Mouse (Mus musculus) spleen, postnatal 14 days (tissue): ENCODE measurements around the gene Lrrc26.

Experiments
- DNase-seq, 2 experiments: peaks; one replicate each; pipeline ENCODE4 v3.0.0; 2021 to 2022; ENCODE audit warnings: low spot score in 2 of 2

The Lrrc26 gene

DNA sequence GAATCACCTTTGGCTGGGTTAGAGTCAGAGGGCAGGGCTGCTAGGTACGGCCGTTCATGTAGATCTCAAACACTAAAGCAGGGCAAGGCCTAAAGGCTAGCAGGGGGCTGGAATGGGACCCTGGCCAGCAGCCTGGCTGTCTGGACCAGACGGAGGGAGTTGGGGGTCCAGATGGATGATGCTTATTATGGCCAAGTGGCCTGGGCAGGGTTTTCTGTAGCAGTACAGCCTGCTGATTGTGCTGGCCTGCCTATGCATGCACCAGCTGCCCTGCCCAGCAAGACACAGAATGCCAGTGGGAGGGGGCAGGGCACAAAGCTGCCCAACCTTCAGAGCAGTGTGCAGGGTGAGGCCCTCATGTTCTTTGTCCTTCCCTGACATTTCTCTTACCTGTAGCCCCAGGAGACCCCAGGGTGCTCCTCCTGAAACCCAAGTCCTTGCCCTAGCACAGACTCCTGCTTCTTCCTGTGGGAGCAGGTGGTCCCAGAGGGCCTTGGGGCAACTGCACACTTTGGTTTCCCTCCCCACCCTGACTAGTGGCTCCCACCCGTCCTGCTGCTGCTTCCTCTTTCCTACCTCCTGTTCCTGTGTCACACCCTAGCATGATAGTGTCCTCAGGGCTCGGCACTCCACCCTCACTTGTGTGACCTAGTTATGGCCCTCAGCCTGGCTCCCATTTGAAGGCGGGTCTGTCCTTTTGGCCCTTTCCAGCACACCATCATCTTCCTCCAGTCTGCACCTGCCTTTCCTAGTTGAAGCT is 23.6 kb upstream of the Lrrc26 start:
- DNase-seq: no peak

DNA sequence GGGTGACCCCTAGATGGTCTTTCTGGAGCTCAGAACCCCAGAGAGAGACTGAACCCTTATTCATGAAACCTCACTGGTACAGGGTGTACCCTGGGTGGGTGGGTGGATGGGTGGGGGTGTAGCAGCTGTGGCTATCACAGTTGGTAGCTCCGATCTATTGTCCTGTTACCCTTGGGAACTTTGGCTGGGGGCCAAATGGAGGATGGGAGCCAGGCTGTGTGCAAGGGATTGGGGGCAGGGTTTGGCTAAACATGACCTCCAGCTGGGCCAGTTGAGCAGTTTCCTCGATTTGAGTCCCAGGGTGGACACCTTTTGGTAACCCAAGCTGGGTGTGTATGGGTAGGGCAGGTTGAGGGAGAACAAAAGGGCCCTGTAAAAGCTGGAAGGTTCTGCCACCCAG is 23.0 kb upstream of the Lrrc26 start:
- DNase-seq: no peak

DNA sequence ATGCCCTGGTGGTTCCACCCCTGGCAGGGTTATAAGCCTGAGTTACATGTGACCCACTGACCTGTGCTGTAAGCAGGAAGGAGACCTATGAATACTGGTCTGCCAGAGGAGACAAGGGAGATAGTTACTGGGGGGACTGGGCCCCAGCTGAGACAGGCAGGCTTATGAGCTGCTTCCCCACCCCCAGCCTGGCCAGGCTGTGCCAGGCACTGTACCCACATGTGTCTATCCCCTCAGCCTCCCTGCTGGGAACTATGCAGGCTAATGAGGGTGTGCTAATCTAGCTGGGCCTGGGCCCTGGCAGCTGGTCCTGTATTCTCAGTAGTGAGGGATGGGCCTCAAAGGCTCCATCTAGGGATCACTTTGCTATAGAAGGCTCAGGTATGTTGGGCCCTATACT is 22.5 kb upstream of the Lrrc26 start:
- DNase-seq: no peak

DNA sequence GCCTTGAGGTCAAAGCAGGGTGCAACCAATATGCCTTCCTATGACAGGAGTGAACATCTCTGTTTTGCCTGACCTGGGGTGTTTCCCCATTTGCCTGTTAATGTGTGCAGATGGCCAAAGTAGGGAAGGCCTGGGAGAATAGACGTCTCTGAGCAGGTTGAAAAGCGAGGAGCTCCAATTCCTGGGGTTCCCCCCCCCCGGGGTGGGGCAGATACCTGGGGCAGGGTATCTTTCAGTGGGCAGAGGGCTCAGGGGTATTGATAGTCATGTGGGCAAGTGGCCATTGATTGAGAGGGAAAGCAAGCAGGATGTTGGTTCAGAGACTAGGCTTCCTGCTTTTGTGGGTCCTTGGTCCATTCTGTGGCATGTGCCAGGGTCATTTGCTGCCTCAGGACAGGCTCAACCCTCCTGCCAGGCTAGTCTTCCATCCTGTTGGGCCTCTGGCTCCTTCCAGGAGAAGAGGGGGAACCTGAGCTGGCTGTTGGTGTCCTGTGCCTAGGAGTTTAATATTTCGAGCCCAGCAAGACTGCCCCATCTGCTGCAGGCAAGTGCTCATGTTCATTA is 21.9 kb upstream of the Lrrc26 start:
- no peak for DNase-seq

DNA sequence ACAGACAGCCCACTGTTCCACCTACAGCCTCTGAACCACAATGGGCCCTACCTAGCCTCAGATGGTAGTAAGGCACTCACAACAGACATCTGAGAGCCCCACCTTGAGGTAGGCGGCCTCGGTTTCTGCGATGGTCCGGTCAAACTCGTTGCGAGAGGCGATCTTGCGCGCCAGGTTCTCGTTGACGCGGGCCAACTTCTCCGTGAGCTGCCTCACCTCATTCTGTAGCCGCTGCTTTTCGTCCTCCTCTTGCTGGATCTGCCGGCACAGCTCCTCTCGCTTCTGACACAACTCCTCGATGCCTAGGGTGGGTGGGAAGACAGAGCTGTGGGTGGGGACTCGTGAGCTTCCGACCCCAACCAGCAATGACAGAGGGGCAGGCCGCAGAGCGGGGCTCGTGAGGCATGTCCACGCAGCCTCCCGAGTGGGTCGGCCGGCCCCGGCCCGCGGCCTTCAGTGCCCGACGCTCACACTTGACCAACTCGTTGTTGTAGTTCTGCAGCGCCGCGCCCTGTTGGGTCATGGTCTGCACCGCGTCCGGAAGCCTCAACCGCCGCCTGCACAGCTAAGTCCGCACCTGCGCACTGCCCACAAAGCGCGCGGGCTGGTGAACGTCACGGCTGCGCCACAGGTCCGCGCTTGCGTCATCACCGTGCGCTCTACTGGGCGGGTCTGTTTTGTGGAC is 17.7 kb upstream of the Lrrc26 start, which contains the start of the genes Ssna1 and Anapc2:
TSS of gene Ssna1 (minus strand) at position 612 of the 685 bp plus-strand sequence.
TSS of gene Anapc2 (plus strand) at position 652 of the 685 bp plus-strand sequence.
- DNase-seq: peak; percentile 98 to 99

DNA sequence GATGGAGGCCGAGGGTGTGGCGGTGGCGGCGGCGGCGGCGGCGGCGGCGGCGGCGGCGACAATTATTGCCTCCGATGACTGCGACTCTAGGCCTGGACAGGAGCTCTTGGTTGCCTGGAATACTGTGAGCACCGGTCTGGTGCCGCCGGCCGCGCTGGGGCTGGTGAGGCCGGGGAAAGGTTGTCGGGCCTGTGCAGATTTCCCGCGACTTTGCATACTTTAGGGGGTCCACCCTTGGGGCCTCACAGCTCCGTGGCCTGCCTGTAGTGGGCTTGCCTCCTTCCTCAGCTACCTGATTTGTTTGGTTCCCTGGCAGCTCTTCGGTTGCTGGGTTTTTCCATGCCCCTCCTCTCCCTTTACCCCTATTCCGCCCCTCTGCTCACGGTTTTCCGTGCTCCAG is 17.2 kb upstream of the Lrrc26 start:
- no peak for DNase-seq

DNA sequence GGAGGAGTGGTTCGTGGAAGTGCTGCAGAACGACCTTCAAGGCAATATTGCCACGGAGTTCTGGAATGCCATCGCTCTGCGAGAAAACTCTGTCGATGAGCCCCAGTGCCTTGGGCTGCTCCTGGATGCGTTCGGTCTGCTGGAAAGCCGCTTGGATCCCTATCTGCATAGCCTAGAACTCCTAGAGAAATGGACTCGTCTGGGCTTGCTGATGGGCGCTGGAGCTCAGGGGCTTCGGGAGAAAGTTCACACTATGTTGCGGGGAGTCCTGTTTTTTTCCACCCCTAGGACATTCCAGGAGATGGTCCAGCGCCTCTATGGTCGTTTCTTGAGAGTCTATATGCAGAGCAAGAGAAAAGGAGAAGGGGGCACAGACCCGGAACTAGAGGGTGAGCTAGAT is 16.7 kb upstream of the Lrrc26 start:
- DNase-seq: no peak

DNA sequence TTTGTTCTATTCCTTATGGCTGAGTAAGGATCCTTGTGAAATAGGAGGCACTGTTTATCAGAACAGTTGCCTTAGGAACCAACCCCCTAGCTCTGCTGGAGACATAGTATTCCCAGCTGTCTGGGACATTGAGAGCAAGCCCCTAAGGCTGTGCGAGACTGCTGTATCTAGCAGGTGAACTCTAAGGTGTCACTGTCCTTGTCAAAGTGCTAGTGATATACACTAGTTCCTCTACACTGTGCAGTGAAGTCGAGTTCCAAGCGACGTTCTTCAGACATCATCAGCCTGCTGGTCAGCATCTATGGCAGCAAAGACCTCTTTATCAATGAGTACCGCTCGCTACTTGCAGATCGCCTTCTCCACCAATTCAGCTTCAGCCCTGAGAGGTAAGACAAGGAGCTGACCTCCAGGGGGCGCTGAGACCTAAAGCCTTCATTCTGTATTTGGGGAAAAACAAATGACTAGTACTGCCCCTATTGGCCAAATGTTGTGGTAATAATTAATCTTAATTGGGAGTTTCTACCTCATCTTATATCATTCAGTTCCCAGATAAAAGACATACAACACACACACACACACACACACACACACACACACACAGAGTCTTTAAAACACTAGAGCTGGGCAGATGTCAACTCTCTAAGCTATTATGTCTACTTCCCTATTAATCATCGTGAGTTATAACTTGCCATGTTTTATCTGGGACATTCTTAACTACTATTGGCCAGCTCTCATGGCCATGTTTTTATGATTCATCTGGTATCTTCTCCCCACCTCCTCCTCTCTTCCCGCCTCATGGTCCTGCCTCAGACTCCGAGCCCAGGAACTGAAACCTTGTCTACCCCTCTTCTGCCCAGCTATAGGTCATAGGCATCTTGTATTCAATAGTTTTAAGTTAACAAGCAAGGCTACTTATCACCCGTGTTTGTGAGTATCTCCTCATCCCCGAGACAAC is 10.5 kb upstream of the Lrrc26 start:
- peak; percentile 63 to 81 for DNase-seq

DNA sequence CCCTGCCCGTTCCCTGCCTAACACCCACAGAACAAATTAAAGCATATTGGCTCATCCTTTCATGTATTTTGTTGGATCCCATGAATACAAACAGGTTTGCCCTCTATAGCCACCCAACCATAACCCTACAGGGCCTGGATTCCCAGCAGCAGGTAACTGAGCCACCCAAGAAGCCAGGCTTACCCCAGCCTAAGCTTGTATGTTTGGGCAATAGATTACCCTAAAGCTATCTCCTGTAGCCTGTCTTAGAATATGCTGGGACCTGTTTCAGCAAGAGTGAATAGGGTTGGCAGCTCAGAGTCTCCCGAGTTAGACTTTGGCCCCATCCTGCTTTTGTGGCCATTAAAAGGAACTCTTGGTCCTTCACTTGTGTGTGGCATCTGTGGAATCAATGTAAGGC is 4.2 kb upstream of the Lrrc26 start:
- no peak for DNase-seq

DNA sequence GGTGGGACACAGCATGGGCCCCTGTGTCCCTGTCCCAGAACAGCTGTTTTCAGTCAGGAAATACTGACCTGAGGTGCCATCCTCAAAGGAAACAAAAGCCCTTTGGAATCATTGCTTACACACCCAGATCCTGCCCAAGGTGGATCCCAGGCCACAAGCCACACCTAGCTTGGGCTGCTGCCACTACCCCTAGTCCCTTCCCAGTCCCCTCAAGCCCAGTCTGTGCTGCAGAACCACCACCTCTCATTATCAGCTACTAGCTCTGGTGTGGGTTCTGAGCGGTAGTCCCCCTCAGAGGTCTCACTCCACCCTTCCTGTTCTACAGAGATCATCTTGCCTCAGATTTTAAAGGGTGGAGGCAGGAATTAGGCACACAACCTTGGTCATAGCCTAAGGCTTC is 3.4 kb upstream of the Lrrc26 start:
- DNase-seq: no peak

DNA sequence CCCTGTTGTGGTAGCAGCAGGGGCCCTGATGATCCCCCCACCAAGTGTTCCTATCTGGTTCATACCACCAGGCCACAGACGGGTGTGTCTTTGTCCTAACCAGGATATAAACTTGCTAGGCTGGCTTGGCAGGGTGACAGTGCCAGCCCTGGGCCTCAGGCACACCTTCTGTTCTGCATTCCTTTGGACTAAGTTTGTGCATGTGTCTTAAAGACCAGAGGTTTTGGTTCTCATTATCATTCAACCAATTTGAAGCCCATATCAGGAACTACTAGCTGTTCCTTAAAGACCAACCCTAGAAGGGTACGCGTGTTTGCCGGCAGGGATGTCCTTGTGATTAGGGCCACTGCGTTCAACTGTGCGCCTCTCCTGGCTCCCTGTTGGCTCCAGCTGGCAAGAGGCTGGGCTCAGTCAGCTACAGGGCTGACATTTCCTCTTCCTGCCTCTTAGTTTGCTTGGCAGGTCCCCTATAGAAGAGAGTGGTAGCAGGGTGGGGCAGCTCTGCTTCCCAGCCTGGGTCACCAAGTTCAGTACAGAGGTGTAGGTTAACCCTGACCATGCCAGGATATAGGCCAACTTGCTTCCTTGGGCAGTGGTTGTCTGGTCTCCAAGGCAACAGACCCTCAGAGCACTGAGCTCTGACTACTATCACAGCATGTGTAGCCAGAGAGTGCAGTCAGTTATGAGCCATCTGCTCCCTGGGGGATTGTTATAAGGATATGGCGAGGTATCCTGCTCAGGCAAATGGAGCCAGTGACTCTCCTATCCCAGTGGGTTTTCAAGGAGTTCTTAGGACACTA is 2.7 kb upstream of the Lrrc26 start:
- DNase-seq: no peak

DNA sequence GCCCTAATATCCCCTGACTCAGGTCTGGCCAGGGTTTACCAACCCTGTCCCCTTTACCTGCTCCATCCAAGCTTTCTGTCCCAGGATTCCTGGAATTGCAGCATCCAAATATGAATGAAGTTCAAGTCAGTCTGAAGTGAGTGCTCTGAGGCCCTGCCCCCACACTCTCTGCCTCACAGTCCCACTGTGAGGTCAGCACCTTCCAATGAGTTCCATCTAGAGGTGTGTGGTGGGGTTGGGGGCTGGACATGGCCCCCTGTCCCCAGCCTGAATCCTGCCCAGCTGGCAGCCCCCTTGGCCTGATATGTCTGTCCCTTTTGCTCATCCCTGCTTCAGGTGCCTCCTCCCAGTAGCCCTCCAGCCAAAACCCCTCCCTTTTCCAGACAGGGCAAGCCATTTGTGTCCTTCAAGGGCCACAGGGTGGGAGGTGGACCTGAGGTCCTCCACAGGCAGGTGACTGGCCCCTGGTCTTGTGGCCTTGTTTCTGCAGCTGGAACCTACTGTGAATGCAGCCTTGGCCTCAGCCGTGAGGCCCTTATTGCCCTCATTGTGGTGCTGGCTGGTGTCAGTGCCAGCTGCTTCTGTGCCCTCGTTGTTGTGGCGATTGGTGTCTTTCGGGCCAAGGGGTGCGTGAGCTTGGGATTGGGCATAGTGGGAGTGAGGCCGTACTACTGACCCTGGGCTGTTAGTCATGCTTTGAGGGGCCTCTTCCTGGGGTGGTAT is 1.6 kb upstream of the Lrrc26 start, which contains the start of gene Tmem210:
TSS of gene Tmem210 (plus strand) at position 219 of the 723 bp plus-strand sequence.
- no peak for DNase-seq

DNA sequence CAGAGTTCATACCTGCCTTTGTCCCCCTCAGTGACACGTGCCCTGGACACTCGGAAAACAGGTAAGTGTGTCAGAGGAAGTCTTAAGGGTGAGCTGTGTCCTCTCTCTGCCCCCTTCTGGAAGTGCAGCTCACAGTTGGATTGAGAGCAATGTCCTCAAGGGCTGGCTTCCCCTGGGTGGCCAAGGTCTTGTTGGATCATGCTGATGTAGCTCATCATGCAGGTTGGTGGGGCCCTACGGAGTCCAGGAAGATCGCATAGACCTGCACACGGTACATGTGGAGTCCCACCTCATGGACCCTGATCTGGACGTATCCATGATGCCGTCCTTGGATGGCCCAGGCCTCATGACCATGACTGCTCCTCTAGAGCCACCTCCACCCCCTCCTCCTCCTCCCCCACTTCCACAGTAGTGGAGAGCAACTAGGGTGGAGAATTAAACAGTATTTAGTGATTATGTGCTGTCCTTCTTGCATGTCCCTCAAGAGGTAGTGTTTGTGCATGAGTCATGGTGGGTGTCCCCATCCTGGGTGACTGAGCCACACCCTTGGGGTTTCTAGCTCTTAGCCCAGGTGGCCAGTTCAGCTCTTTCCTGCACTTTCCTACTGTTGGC is 875 bp upstream of the Lrrc26 start:
- no peak for DNase-seq

DNA sequence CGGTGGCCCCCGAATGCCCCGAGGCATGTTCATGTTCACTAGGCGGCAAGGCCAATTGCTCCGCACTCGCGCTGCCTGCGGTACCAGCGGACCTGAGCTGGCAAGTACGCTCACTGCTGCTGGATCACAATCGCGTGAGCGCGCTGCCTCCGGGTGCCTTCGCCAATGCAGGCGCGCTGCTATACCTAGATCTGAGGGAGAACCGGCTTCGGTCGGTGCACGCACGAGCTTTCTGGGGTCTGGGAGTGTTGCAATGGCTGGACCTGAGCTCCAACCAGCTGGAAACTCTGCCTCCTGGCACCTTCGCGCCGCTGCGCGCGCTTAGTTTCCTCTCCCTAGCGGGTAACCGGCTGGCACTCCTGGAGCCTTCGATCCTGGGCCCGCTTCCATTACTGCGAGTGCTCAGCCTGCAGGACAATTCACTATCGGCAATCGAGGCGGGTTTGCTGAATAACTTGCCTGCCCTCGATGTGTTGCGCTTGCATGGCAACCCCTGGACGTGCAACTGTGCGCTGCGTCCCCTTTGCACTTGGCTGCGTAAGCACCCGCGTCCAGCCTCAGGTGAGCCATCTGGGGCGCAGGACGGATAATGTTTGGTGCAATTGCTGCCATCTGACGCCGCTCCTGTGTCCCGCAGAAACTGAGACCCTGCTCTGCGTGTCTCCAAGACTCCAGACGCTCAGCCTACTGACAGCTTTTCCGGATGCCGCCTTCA is 543 bp downstream of the Lrrc26 start:
- DNase-seq: no peak

DNA sequence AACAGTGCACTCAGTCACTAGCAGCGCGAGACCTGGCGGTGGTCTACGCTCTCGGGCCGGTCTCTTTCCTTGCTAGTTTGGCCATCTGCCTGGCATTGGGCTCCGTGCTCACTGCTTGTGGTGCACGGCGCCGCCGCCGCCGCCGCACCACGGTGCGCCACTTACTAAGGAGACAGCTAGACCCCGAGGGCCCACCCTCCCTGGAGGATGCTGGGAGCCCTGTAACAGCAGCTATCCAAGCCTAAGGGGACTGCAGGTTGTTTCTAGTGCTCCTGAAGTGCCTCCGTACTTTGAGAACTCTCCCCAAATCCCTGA is 1.1 kb downstream of the Lrrc26 start:
- no peak for DNase-seq

DNA sequence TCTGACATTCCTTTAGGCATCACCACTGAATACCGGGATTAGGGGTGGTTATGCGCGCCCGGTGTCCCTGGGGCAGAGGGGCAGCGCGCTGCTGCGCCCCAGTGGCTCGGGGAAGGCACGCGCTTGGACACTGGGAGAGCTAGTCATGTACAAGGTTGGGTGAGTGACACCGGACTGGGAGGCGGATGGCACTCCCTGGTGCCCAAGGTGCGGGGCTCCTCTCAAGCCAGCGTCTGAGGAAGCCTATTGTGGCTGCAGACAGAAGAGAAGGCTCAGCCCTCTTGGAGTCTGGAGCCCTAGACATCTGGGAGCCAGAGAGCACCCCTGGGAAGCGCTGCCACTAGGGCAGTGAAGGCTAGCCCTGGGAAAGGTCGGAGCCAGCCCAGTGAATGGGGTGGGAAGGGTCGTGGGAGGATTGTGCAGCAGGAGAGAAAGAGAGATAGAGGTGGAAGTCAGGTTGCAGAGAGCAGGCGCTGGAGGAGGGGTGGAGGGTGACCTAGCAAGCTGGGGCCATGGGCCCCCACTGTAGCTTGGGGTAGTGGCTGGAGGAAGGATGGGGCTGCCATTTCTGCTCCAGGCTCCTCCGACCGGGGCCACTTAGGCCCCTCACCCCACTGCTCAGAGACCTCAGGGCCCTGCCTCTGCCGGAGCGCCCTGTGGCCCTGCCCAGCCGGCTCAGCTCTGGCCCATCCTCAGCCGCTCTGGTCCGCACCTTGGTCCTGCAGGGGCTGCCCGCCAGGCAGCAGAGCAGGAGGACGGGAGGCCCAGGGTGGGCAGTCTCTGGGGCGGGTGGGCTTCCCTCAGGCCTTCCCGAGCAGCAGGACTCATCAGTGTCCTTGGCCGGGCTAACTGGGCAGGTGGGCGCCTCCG is 1.7 kb downstream of the Lrrc26 start:
- no peak for DNase-seq

DNA sequence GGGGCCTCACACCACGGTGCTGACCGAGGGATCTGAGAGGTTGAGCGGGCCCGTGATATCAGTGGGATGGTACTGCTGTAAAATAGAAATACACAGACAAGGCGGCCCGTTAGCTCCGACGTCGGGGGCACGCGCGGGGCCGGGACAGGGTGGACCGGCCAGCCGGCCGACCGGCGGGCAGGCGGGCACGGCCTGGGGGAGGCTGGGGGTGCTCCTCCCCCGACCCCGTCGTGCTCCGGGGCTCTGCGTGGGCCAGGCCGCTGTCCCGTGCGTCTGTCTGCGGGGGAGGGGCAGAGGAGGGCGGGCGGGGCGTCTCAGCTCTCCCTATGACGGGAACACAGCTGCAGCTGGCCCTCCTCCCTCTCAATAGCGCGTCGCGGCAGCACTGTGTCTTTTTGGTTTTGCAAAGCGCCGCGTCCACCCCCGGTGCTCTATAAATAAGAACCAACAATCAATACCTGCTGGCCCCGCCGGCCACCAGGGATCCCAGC is 2.4 kb downstream of the Lrrc26 start:
- no peak for DNase-seq

DNA sequence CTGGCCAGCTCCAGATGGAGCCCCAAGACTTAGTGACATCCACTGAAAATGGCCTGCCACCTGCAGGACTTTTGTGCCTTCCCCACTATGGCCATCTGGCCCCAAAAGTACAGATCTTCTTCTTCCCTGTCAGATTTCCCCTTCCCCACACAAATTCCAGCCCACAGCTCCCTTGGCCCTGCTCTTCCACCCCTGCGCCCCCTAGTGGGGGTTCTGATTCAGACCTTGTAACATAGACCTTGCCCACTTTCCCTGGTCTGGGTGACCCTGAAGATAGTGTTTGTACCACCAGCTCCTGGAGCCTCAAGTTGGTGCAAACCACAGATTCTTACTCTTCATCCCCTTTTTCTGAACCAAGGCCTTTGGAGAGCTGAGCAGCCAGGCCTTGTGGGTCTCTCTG is 3.1 kb downstream of the Lrrc26 start:
- DNase-seq: peak in 1 of 2 experiments; percentile 66
